Mouse (Mus musculus) lung, embryonic 16.5 days (tissue): ENCODE results near the gene Hoxc10. TPM values are rescaled to one million over a fixed set of nuclear protein-coding genes. Genes with fewer than 3 reads are reported as not detected.

Experiments used
- ATAC-seq: fragments of 200-750 bp; cut with Nextera tagmentation; 2 replicates; pipeline ENCODE4 v1.8.0; 2017; ENCODE audit warnings: low read depth, mild to moderate bottlenecking, moderate library complexity
- H3K27ac ChIP-seq: fragments of 300-500 bp; sonication (generic); 2 replicates; pipeline ENCODE4 v1.5.1; 2014; ENCODE audit warnings: mild to moderate bottlenecking, control low read depth, low read length
- H3K27me3 ChIP-seq: fragments of 300-500 bp; sonication (generic); 2 replicates; pipeline ENCODE4 v1.6.1; 2014; ENCODE audit warnings: low read depth, low read length, mixed read lengths; ENCODE audit not compliant: control insufficient read depth, insufficient read depth
- H3K36me3 ChIP-seq: fragments of 300-500 bp; sonication (generic); 2 replicates; pipeline ENCODE4 v1.6.1; 2014; ENCODE audit warnings: low read length; ENCODE audit not compliant: control insufficient read depth, insufficient read depth
- H3K4me1 ChIP-seq: fragments of 300-500 bp; sonication (generic); replicated peaks from 2 replicates; pipeline ENCODE4 v1.6.1; 2014; ENCODE audit warnings: low read length, mixed read lengths; ENCODE audit not compliant: control insufficient read depth, insufficient read depth
- H3K4me2 ChIP-seq: fragments of 300-500 bp; sonication (generic); 2 replicates; pipeline ENCODE4 v1.6.1; 2014; ENCODE audit warnings: low read depth, low read length, control low read depth
- H3K4me3 ChIP-seq: fragments of 300-500 bp; sonication (generic); 2 replicates; pipeline ENCODE4 v1.5.1; 2014; ENCODE audit warnings: mild to moderate bottlenecking, low read length, control low read depth
- H3K9ac ChIP-seq: fragments of 300-500 bp; sonication (generic); 2 replicates; pipeline ENCODE4 v1.6.1; 2014; ENCODE audit warnings: low read length, control low read depth
- H3K9me3 ChIP-seq: fragments of 300-500 bp; sonication (generic); 2 replicates; pipeline ENCODE4 v1.6.1; 2016; ENCODE audit warnings: low read length; ENCODE audit not compliant: control insufficient read depth
- WGBS: fragments of 180-500 bp; shearing (Covaris S2); extraction: QIAGEN DNeasy Blood & Tissue Kit; methylation state at CpG from one replicate; pipeline ENCODE4 v1.1.7; 2014; 5-methylcytosine and 5-hydroxymethylcytosine counted together
- polyA plus RNA-seq: library from polyadenylated mRNA; unstranded; fragments of >200 nt; fragmentation: Nextera tagmentation; extraction: Ambion mirVana; gene quantifications from 2 replicates; pipeline ENCODE4 v1.2.1, GENCODE M21; 2015

The Hoxc10 gene
- polyA plus RNA-seq, 1 experiment from 2014 or later, result not detected

DNA sequence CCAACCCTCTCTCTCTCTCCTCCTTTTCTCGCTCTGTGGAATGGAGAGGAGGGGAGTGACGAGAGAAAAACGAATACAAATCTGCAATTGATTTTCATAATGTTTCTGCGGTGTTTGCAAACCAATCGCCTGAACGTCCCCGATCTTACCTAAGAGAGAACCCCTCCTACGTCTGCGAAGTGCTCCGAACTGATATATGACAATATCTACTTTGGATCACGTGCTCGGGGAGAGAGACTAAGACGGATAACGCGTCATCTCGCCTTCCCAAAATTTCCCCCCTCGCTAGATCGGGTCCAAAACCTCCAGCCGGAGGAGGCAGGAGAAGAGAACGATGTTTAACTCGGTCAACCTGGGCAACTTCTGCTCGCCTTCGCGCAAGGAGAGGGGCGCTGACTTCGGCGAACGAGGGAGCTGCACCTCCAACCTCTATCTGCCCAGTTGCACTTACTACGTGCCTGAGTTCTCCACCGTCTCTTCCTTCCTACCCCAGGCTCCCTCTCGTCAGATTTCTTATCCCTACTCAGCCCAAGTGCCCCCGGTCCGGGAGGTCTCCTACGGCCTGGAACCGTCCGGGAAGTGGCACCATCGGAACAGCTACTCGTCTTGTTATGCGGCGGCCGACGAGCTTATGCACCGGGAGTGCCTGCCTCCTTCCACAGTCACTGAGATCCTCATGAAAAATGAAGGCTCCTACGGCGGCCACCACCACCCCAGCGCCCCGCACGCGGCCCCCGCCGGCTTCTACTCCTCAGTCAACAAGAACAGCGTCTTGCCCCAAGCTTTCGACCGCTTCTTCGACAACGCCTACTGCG, 12.2 kb upstream of the Hoxc10 start, which contains the start of gene Hoxc11:
Gene Hoxc11, plus strand, starts transcription at position 236 of the 815 bp plus-strand sequence.
- WGBS, result 1% methylated on average over 57 of the region's 57 CpGs
- peaks cover 93% of the 10 kb centered on the region for H3K27me3 ChIP-seq
- H3K36me3 ChIP-seq, result no peaks in the 10 kb centered on the region
- H3K9me3 ChIP-seq, result no peaks in the 10 kb centered on the region
- H3K27ac ChIP-seq, result no peak within 1 kb of the TSS
- no peaks in the 10 kb centered on the region for H3K4me1 ChIP-seq
- no peak within 1 kb of the TSS for H3K9ac ChIP-seq
- no peak within 1 kb of the TSS for H3K4me3 ChIP-seq
- no peak within 1 kb of the TSS for H3K4me2 ChIP-seq
- ATAC-seq, result 0 out of 2 replicates have a peak, but pooled peaks have one; percentile 10

DNA sequence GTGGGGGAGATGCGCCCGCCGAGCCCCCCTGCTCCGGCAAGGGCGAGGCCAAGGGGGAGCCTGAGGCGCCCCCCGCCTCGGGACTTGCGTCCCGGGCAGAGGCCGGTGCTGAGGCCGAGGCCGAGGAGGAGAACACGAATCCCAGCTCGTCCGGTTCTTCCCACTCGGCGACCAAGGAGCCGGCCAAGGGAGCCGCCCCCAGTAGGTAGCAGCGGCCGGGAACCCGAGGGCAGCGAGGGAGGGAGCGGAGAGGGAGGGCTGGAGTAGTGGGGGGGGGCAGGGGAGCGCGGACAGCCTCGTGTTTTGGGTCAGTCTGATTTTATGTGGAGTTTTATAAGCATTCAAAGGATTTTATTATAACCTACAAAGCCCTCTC, 11.6 kb upstream of the Hoxc10 start:
- Histone ChIP-seq H3K27ac (no peak overlapping the region), H3K4me1 (no peaks in the 10 kb centered on the region), H3K27me3 (peaks cover 95% of the 10 kb centered on the region), H3K4me2 (no peak overlapping the region), H3K9me3 (no peaks in the 10 kb centered on the region), H3K36me3 (no peaks in the 10 kb centered on the region), H3K9ac (no peak overlapping the region), H3K4me3 (no peak overlapping the region)
- no peak for ATAC-seq
- WGBS, result under 1% methylated on average over 27 of the region's 28 CpGs

DNA sequence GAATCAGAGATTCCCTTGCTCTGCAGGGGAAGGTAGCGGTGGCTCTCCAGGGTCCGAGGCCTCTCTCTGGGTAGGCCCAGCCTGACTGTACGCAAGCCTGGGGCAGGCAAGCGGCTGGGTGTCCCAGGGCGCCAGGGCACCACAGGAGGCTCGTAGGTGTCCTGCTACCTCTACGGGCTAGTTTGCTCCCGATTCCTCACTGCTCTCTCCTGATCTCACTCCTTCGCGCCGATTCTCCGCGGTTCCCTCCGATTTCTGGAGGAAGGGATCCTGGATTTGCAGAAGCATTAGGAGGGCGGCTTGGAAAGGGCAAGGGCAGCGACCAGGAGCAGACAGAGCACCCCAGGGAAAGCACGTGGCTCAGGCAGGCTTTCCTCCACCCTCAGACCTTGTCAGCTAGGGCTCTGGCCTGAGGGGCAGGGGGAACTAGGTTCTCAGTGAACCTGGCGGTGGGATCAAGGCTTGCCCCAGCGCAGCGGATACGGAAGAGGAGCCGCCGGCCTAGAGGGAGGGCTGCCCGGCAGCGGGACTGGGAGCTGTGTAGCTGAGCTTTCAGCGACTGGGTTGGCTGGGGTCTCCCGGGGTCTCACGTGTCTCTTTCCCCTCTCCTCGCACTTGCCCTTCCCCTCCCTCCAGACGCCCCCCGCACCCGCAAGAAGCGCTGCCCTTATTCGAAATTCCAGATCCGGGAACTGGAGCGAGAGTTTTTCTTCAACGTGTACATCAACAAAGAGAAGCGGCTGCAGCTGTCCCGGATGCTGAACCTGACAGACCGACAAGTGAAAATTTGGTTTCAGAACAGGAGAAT, 10.6 kb upstream of the Hoxc10 start:
- Histone ChIP-seq H3K4me1 (no peaks in the 10 kb centered on the region), H3K9ac (no peak overlapping the region), H3K27ac (no peak overlapping the region), H3K36me3 (no peaks in the 10 kb centered on the region), H3K9me3 (no peaks in the 10 kb centered on the region), H3K27me3 (peaks cover 96% of the 10 kb centered on the region), H3K4me2 (no peak overlapping the region), H3K4me3 (no peak overlapping the region)
- WGBS, result under 1% methylated on average over 40 of the region's 40 CpGs
- no peak for ATAC-seq

DNA sequence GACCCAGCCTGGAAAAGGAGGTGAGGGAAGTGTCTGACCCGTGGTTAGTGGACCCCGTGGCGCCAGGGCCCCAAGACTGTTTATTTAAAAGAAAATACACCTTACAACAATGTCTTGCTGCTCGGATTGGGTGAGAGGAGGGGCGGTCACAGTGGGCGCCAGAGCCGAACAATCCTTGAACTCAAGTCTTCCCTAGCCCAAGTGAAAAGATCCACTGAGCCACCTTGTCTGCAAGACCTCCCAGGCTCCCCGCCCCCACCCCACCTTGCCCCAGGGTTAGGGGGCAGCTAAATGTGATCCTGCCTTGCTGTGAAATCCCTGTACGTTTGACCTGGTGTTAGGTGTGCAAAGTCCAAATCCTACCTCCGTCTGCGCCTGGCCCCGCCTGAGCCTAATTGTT, 9.7 kb upstream of the Hoxc10 start:
- H3K4me2 ChIP-seq, result no peak overlapping the region
- H3K9me3 ChIP-seq, result no peaks in the 10 kb centered on the region
- H3K4me3 ChIP-seq, result no peak overlapping the region
- H3K27me3 ChIP-seq, result peaks cover 96% of the 10 kb centered on the region
- no peaks in the 10 kb centered on the region for H3K4me1 ChIP-seq
- WGBS, result 0% methylated on average over 12 of the region's 12 CpGs
- no peak for ATAC-seq
- H3K9ac ChIP-seq, result no peak overlapping the region
- no peaks in the 10 kb centered on the region for H3K36me3 ChIP-seq
- no peak overlapping the region for H3K27ac ChIP-seq

DNA sequence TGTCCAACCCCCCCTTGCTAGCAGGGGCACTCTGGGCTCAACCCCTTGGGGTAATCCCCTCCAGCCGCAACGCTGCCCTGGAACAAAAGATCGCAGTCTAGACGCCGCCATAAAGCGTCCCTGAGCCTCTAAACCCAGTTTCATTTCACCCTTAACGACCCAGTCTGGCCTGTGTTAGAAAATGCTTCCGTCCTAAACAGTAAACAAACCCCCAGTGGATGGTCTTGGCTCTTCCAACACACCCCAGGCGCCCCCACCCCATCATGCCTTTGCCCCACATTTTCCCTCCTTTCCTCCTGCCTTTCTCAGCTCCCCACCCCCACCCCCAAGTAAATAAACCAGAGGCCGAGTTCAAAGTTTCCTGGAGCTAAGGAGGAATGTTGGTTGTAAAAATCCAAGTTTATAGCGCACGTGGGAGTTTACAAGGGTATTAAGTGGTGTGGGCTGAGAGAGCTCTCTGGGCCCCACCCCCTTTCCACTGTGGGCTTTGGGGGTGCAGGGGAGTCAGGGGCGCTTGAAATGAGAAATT, 6.9 kb upstream of the Hoxc10 start:
- Histone ChIP-seq H3K4me2 (no peak overlapping the region), H3K4me3 (no peak overlapping the region), H3K9me3 (no peaks in the 10 kb centered on the region), H3K9ac (no peak overlapping the region), H3K36me3 (no peaks in the 10 kb centered on the region), H3K27me3 (peaks cover 95% of the 10 kb centered on the region), H3K4me1 (no peaks in the 10 kb centered on the region), H3K27ac (no peak overlapping the region)
- no peak for ATAC-seq
- under 1% methylated on average over 13 of the region's 13 CpGs for WGBS

DNA sequence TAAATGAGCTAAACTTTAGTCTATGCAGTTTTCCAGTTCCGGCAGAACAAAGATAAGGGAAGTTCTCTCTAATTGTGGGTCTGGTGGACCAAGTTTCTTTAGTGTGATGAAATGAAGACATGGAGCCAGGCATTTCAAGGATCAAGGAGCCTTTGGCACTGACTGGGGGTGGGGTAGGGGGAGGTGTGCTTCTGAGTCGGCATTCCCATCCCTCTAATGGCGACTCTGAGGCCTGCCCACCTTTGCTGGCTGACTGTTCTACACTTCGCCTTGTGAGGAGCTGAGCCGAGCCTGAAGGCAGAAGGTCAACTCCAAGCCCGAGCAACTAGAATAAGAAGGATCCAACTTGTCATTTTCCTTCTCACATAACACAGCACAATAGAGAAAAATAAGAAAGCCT, 4.9 kb upstream of the Hoxc10 start:
- no peak for ATAC-seq
- 3% methylated on average over 6 of the region's 6 CpGs for WGBS
- no peaks in the 10 kb centered on the region for H3K9me3 ChIP-seq
- no peak overlapping the region for H3K27ac ChIP-seq
- H3K9ac ChIP-seq, result no peak overlapping the region
- no peaks in the 10 kb centered on the region for H3K36me3 ChIP-seq
- peaks cover 4% of the 10 kb centered on the region; the same call in 1 of the 2 replicates for H3K4me1 ChIP-seq
- no peak overlapping the region for H3K4me2 ChIP-seq
- H3K27me3 ChIP-seq, result peaks cover 95% of the 10 kb centered on the region
- H3K4me3 ChIP-seq, result no peak overlapping the region

DNA sequence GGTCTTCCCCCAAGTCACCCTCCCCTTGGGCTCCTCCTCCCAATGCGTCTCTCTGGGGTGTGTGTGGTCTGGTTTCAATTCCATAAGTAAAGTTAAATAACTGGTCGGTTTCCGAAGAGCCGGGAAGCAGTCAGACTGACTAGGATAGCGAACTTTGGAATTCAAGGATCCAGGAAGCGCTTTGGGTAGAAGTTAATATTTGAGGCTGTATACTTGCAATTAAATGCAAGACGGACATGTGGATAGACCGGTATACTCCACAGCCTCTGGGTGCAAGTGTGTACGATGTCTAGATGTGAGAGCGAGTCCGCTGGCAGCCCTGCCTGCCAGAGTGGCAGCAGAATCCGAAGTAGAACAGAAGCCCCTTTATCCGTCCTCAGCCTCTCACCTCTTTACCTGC, 4.1 kb upstream of the Hoxc10 start:
- Histone ChIP-seq H3K27ac (no peak overlapping the region), H3K4me2 (no peak overlapping the region), H3K9ac (no peak overlapping the region), H3K27me3 (peaks cover 95% of the 10 kb centered on the region), H3K4me1 (peaks cover 4% of the 10 kb centered on the region; the same call in 1 of the 2 replicates), H3K36me3 (no peaks in the 10 kb centered on the region), H3K4me3 (no peak overlapping the region), H3K9me3 (no peaks in the 10 kb centered on the region)
- no peak for ATAC-seq
- 2% methylated on average over 13 of the region's 13 CpGs for WGBS

DNA sequence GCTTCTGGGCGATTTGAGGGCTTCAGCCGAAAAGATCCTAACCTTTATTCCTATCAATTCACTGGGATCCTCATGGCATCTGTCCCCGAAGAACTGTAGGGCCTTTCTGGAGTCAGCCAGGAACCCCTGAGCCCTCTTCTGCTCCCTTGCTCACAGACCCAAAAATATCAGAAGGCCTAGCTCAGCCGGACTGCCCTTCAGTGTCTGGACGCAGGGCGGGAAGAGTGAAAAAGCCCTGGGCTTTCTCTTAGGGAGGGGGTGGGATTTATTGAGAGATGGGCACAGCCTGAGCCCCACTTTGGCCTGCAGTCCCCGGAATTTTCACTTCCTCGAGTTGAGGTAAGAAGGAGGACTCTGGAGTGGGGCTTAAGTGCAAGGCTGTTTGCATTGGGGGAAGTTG, 3.3 kb upstream of the Hoxc10 start:
- 2% methylated on average over 8 of the region's 8 CpGs for WGBS
- Histone ChIP-seq H3K9me3 (no peaks in the 10 kb centered on the region), H3K36me3 (no peaks in the 10 kb centered on the region), H3K4me1 (peaks cover 4% of the 10 kb centered on the region; the same call in 1 of the 2 replicates), H3K27me3 (peaks cover 94% of the 10 kb centered on the region), H3K4me3 (no peak overlapping the region), H3K4me2 (no peak overlapping the region), H3K27ac (no peak overlapping the region), H3K9ac (no peak overlapping the region)
- ATAC-seq, result no peak
